Mouse (Mus musculus) C2C12 (cell line): ENCODE data around the gene Tfec.

Source experiments
- CEBPB ChIP-seq: IDR thresholded peaks from one replicate; pipeline ENCODE4 v1.6.1; 2011; ENCODE audit warnings: low read depth, mild to moderate bottlenecking, control low read depth, moderate library complexity
- CTCF ChIP-seq: IDR thresholded peaks from one replicate; pipeline ENCODE4 v1.5.1; 2011; ENCODE audit not compliant: control insufficient read depth, insufficient read depth, insufficient read length
- MAX ChIP-seq: IDR thresholded peaks from one replicate; pipeline ENCODE4 v1.6.1; 2011; ENCODE audit warnings: mild to moderate bottlenecking, control low read depth
- MYOG ChIP-seq: IDR thresholded peaks from one replicate; pipeline ENCODE4 v1.6.1; 2011; ENCODE audit not compliant: control insufficient read depth, insufficient read length; ENCODE audit errors: extremely low read depth
- USF1 ChIP-seq: IDR thresholded peaks from one replicate; pipeline ENCODE4 v1.6.1; 2011; ENCODE audit warnings: low read depth, mild to moderate bottlenecking, control low read depth, moderate library complexity

- TF ChIP-seq CTCF: no peak
- TF ChIP-seq CEBPB: no peak
- TF ChIP-seq MYOG: no peak
- no peak for TF ChIP-seq MAX
- TF ChIP-seq USF1: no peak
Measured at GRCm38 (mm10) chr6:16947837-16948236, 49.6 kb upstream of the Tfec start.
